Mouse (Mus musculus) brain, embryonic 14.5 days (tissue): ENCODE measurements around the gene Slc4a8. TPM values are rescaled to one million over a fixed set of nuclear protein-coding genes. Genes with fewer than 3 reads are reported as not detected.
A peak's percentile ranks its signal among the peaks of the same experiment; 100 is the strongest.

Experiments
- DNase-seq: peaks from one replicate; pipeline ENCODE4 v3.0.0-alpha.2; 2011; ENCODE audit warnings: low read depth
- CTCF ChIP-seq: fragments of 200-500 bp; IDR thresholded peaks from 2 replicates; pipeline ENCODE4 v1.5.1; 2012; ENCODE audit warnings: inconsistent platforms, mild to moderate bottlenecking, moderate library complexity, borderline replicate concordance; ENCODE audit not compliant: insufficient read depth, insufficient read length; ENCODE audit errors: extremely low read depth
- POLR2A ChIP-seq: fragments of 200-500 bp; IDR thresholded peaks from 2 replicates; pipeline ENCODE4 v1.6.1; 2012; ENCODE audit warnings: mild to moderate bottlenecking, inconsistent platforms, borderline replicate concordance; ENCODE audit not compliant: poor library complexity, insufficient read depth, insufficient read length, severe bottlenecking; ENCODE audit errors: extremely low read depth
- polyA plus RNA-seq: library from polyadenylated mRNA; depleted of rRNA; stranded (reverse); fragments of >200 nt; gene quantifications from 2 replicates; pipeline ENCODE4 v1.2.3, GENCODE M21; 2012

Gene Slc4a8
- polyA plus RNA-seq, 1 experiment, result 31.3 TPM

GRCm38 (mm10) chr15:100727834-100728233 lies 33.7 kb upstream of the Slc4a8 start:
- no peak for DNase-seq
- no peak for TF ChIP-seq CTCF
- no peak for TF ChIP-seq POLR2A

- TF ChIP-seq POLR2A (no peak), CTCF (no peak)
- no peak for DNase-seq
Observed at GRCm38 (mm10) chr15:100728586-100728985, 33.0 kb upstream of the Slc4a8 start.

GRCm38 (mm10) chr15:100729281-100729985 lies 32.1 kb upstream of the Slc4a8 start, which contains the start of gene Galnt6:
Galnt6 (minus strand) TSS chr15:100729376.
- peak; percentile 26 for DNase-seq
- no peak for TF ChIP-seq POLR2A
- no peak for TF ChIP-seq CTCF

GRCm38 (mm10) chr15:100731081-100731480 lies 30.5 kb upstream of the Slc4a8 start:
- DNase-seq, result no peak
- no peak for TF ChIP-seq CTCF
- TF ChIP-seq POLR2A, result no peak

- peak; percentile 47 for DNase-seq
- no peak for TF ChIP-seq CTCF
Observed at GRCm38 (mm10) chr15:100732580-100732979, 29.0 kb upstream of the Slc4a8 start.

GRCm38 (mm10) chr15:100735095-100735952 lies 26.2 kb upstream of the Slc4a8 start:
- no peak for TF ChIP-seq POLR2A
- no peak for TF ChIP-seq CTCF
- DNase-seq, result peak; percentile 24

- no peak for DNase-seq
- TF ChIP-seq POLR2A (no peak), CTCF (no peak)
Observed at GRCm38 (mm10) chr15:100735953-100736300, 25.6 kb upstream of the Slc4a8 start.

GRCm38 (mm10) chr15:100737667-100738066 lies 23.9 kb upstream of the Slc4a8 start:
- TF ChIP-seq POLR2A (no peak), CTCF (no peak)
- DNase-seq, result no peak

GRCm38 (mm10) chr15:100738351-100738781 lies 23.2 kb upstream of the Slc4a8 start:
- TF ChIP-seq POLR2A (no peak), CTCF (no peak)
- no peak for DNase-seq

GRCm38 (mm10) chr15:100739442-100739841 lies 22.1 kb upstream of the Slc4a8 start:
- TF ChIP-seq CTCF, result no peak
- no peak for TF ChIP-seq POLR2A
- DNase-seq, result no peak

GRCm38 (mm10) chr15:100743238-100743637 lies 18.3 kb upstream of the Slc4a8 start:
- TF ChIP-seq CTCF (no peak), POLR2A (no peak)

GRCm38 (mm10) chr15:100746478-100747120 lies 14.9 kb upstream of the Slc4a8 start:
- DNase-seq, result no peak
- TF ChIP-seq CTCF, result no peak
- no peak for TF ChIP-seq POLR2A

More at GRCm38 (mm10) chr15:100743238-100743637, 18.3 kb upstream of the Slc4a8 start:
- no peak for DNase-seq
